Mouse (Mus musculus): Measurements from ENCODE around the gene Nog. TPM values are rescaled to one million over a fixed set of nuclear protein-coding genes. Genes with fewer than 3 reads are reported as not detected.

The Nog gene
- total and polyA plus RNA-seq, 3 experiments, result not detected

- Histone ChIP-seq H3K9ac (ENCODE audit: insufficient read depth, low read depth) (no peak overlapping the region), H3K4me1 (ENCODE audit: control insufficient read depth in 1 of 2, insufficient read depth in 2 of 2) (no peaks in the 10 kb centered on the region), H3K79me2 (replicated peaks; ENCODE audit: control insufficient read depth, extremely low read depth, insufficient read depth, poor library complexity, severe bottlenecking) (no peaks in the 10 kb centered on the region), H3K27ac (ENCODE audit: insufficient read depth, low read depth) (no peak overlapping the region), H3K4me2 (ENCODE audit: insufficient read depth, low read depth, poor library complexity, severe bottlenecking) (no peak overlapping the region), H3K36me3 (replicated peaks in 1 of 2; ENCODE audit: control insufficient read depth in 1 of 2, insufficient read depth in 1 of 2, low read length in 1 of 2) (no peaks in the 10 kb centered on the region), H3K27me3 (replicated peaks) (no peaks in the 10 kb centered on the region), H3K9me3 (replicated peaks; ENCODE audit: low read length) (peaks cover 17% of the 10 kb centered on the region), H3K4me3 (replicated peaks in 1 of 3; ENCODE audit: low read depth in 2 of 3, low read length in 2 of 3, poor library complexity in 1 of 3) (no peak overlapping the region)
- no peak for DNase-seq (ENCODE audit: extremely low read depth)
- dilution Hi-C loops (cut with MboI; ENCODE audit: extremely low pct_ligation_motif_present, extremely low pct_unique_long_range_greater_than_20kb, low sequenced_read_pairs) (no loop called here), in situ Hi-C loops (cut with MboI; ENCODE audit: low pct_ligation_motif_present, low pct_unique_long_range_greater_than_20kb, low sequenced_read_pairs) (loop anchor here (5.0 to 10.0 kb wide), 3 partner anchors 140 to 308 kb away; partner anchors contain the start of gene Trim25)
- TF ChIP-seq NRF1 (IDR thresholded peaks at IDR 0.05; ENCODE audit: low read depth, low read length), result no peak
- TF ChIP-seq HCFC1 (IDR thresholded peaks at IDR 0.05; ENCODE audit: low read depth, low read length), result no peak
- no peak for TF ChIP-seq ETS1 (conservative IDR thresholded peaks at IDR 0.05; ENCODE audit: low read depth, low read length)
- no peak for TF ChIP-seq ZC3H11A (IDR thresholded peaks at IDR 0.05; ENCODE audit: low read depth, low read length)
- no peak for TF ChIP-seq BHLHE40 (IDR thresholded peaks at IDR 0.05; ENCODE audit: low read depth, low read length)
- no peak for TF ChIP-seq ZKSCAN1 (IDR thresholded peaks at IDR 0.05; ENCODE audit: borderline replicate concordance, low read depth, low read length)
- no peak for TF ChIP-seq KAT2A (IDR thresholded peaks at IDR 0.05; ENCODE audit: insufficient replicate concordance, low read length)
- no peak for TF ChIP-seq MAX (IDR thresholded peaks at IDR 0.05; ENCODE audit: low read length)
- TF ChIP-seq USF1 (IDR thresholded peaks at IDR 0.05; ENCODE audit: low read depth, low read length), result no peak
- TF ChIP-seq JUN (IDR thresholded peaks at IDR 0.05; ENCODE audit: insufficient read depth, low read depth, low read length), result no peak
- TF ChIP-seq MAZ (IDR thresholded peaks at IDR 0.05; ENCODE audit: low read depth, low read length), result no peak
- no peak for TF ChIP-seq GABPA (IDR thresholded peaks at IDR 0.05; ENCODE audit: insufficient replicate concordance, low read depth, low read length)
- TF ChIP-seq MXI1 (IDR thresholded peaks at IDR 0.05; ENCODE audit: low read depth, low read length), result no peak
- no peak for TF ChIP-seq JUND (conservative IDR thresholded peaks at IDR 0.05; ENCODE audit: low read depth, low read length)
- no peak for TF ChIP-seq ELF1 (IDR thresholded peaks at IDR 0.05; ENCODE audit: low read depth, low read length)
- TF ChIP-seq E2F4 (IDR thresholded peaks at IDR 0.05; ENCODE audit: insufficient replicate concordance, low read depth, low read length), result no peak
- no peak for TF ChIP-seq PAX5 (IDR thresholded peaks at IDR 0.05; ENCODE audit: low read length)
- no peak for TF ChIP-seq UBTF (IDR thresholded peaks at IDR 0.05; ENCODE audit: low read depth, low read length)
- TF ChIP-seq CTCF (conservative IDR thresholded peaks at IDR 0.05 in 1 of 2, IDR thresholded peaks at IDR 0.05 in 1 of 2; ENCODE audit: low read depth in 2 of 2, low read length in 2 of 2), result no peak
- no peak for TF ChIP-seq CHD2 (IDR thresholded peaks at IDR 0.05; ENCODE audit: low read length)
These were observed 666 bp upstream of the Nog start for GRCm38 (mm10) chr11:89302816-89303180.

- no peak overlapping the region for H3K9ac ChIP-seq (ENCODE audit: insufficient read depth, low read depth)
- no peaks in the 10 kb centered on the region for H3K4me1 ChIP-seq (ENCODE audit: control insufficient read depth in 1 of 2, insufficient read depth in 2 of 2)
- H3K79me2 ChIP-seq (replicated peaks; ENCODE audit: control insufficient read depth, extremely low read depth, insufficient read depth, poor library complexity, severe bottlenecking), result no peaks in the 10 kb centered on the region
- DNase-seq (ENCODE audit: extremely low read depth), result no peak
- no peak overlapping the region for H3K4me3 ChIP-seq (replicated peaks in 1 of 3; ENCODE audit: low read depth in 2 of 3, low read length in 2 of 3, poor library complexity in 1 of 3)
- no peak overlapping the region for H3K27ac ChIP-seq (ENCODE audit: insufficient read depth, low read depth)
- in situ Hi-C loops (cut with MboI; ENCODE audit: low pct_ligation_motif_present, low pct_unique_long_range_greater_than_20kb, low sequenced_read_pairs), result loop anchor here (5.0 to 10.0 kb wide), 3 partner anchors 139 to 307 kb away; partner anchors contain the start of gene Trim25
- dilution Hi-C loops (cut with MboI; ENCODE audit: extremely low pct_ligation_motif_present, extremely low pct_unique_long_range_greater_than_20kb, low sequenced_read_pairs), result no loop called here
- H3K9me3 ChIP-seq (replicated peaks; ENCODE audit: low read length), result peaks cover 16% of the 10 kb centered on the region
- no peak overlapping the region for H3K4me2 ChIP-seq (ENCODE audit: insufficient read depth, low read depth, poor library complexity, severe bottlenecking)
- H3K36me3 ChIP-seq (replicated peaks in 1 of 2; ENCODE audit: control insufficient read depth in 1 of 2, insufficient read depth in 1 of 2, low read length in 1 of 2), result no peaks in the 10 kb centered on the region
- TF ChIP-seq HCFC1 (IDR thresholded peaks at IDR 0.05; ENCODE audit: low read depth, low read length), result no peak
- no peak for TF ChIP-seq CHD2 (IDR thresholded peaks at IDR 0.05; ENCODE audit: low read length)
- TF ChIP-seq RAD21 (IDR thresholded peaks at IDR 0.05; ENCODE audit: low read depth, low read length), result no peak
- TF ChIP-seq ZMIZ1 (IDR thresholded peaks at IDR 0.05; ENCODE audit: low read depth, low read length), result no peak
- TF ChIP-seq TBP (conservative IDR thresholded peaks at IDR 0.05; ENCODE audit: low read depth, low read length), result no peak
- no peak for TF ChIP-seq MAFK (IDR thresholded peaks at IDR 0.05; ENCODE audit: insufficient replicate concordance, low read length)
- no peak for TF ChIP-seq BHLHE40 (IDR thresholded peaks at IDR 0.05; ENCODE audit: low read depth, low read length)
- no peak for TF ChIP-seq USF1 (IDR thresholded peaks at IDR 0.05; ENCODE audit: low read depth, low read length)
- no peak for TF ChIP-seq MAZ (IDR thresholded peaks at IDR 0.05; ENCODE audit: low read depth, low read length)
- no peaks in the 10 kb centered on the region for H3K27me3 ChIP-seq (replicated peaks)
These were observed 639 bp downstream of the Nog start for GRCm38 (mm10) chr11:89301331-89302055.
